Mouse (Mus musculus): ENCODE measurements around the gene Hexim2.
A peak's percentile ranks its signal among the peaks of the same experiment; 100 is the strongest.

Gene Hexim2

GRCm38 (mm10) chr11:103131701-103132575 lies at the start of gene Hexim2:
Gene Hexim2 (plus strand): TSS chr11:103132429.
- no peak for DNase-seq (ENCODE audit: low read depth)

- no peak for DNase-seq (ENCODE audit: low read depth)
Measured at GRCm38 (mm10) chr11:103093306-103093705, 38.9 kb upstream of the Hexim2 start.

- peak; percentile 52 for DNase-seq (ENCODE audit: low read depth)
Measured at GRCm38 (mm10) chr11:103093862-103094833, 38.1 kb upstream of the Hexim2 start.

- no peak for DNase-seq (ENCODE audit: low read depth)
Measured at GRCm38 (mm10) chr11:103095107-103095670, 37.0 kb upstream of the Hexim2 start.

- no peak for DNase-seq (ENCODE audit: low read depth)
Measured at GRCm38 (mm10) chr11:103095801-103096200, 36.4 kb upstream of the Hexim2 start.

GRCm38 (mm10) chr11:103096979-103097894 lies 35.0 kb upstream of the Hexim2 start:
- DNase-seq (ENCODE audit: low read depth): no peak

- DNase-seq (ENCODE audit: low read depth): no peak
Measured at GRCm38 (mm10) chr11:103098531-103099190, 33.6 kb upstream of the Hexim2 start.

- DNase-seq (ENCODE audit: low read depth): no peak
Measured at GRCm38 (mm10) chr11:103099352-103099940, 32.8 kb upstream of the Hexim2 start.

- no peak for DNase-seq (ENCODE audit: low read depth)
Measured at GRCm38 (mm10) chr11:103100361-103100760, 31.9 kb upstream of the Hexim2 start.

- no peak for DNase-seq (ENCODE audit: low read depth)
Measured at GRCm38 (mm10) chr11:103101481-103101865, 30.8 kb upstream of the Hexim2 start, which contains the start of the genes Plcd3 and Acbd4. Gene Plcd3 (minus strand): TSS chr11:103101658. Gene Acbd4 (plus strand): TSS chr11:103101682.

GRCm38 (mm10) chr11:103101866-103102501 lies 30.2 kb upstream of the Hexim2 start:
- no peak for DNase-seq (ENCODE audit: low read depth)

GRCm38 (mm10) chr11:103102725-103103349 lies 29.4 kb upstream of the Hexim2 start:
- DNase-seq (ENCODE audit: low read depth): peak; percentile 95

GRCm38 (mm10) chr11:103103621-103104020 lies 28.6 kb upstream of the Hexim2 start:
- DNase-seq (ENCODE audit: low read depth): no peak

- no peak for DNase-seq (ENCODE audit: low read depth)
Measured at GRCm38 (mm10) chr11:103104469-103104868, 27.8 kb upstream of the Hexim2 start.

GRCm38 (mm10) chr11:103105180-103105725 lies 27.0 kb upstream of the Hexim2 start:
- DNase-seq (ENCODE audit: low read depth): no peak

- no peak for DNase-seq (ENCODE audit: low read depth)
Measured at GRCm38 (mm10) chr11:103105810-103106209, 26.4 kb upstream of the Hexim2 start.

GRCm38 (mm10) chr11:103106386-103106785 lies 25.8 kb upstream of the Hexim2 start:
- DNase-seq (ENCODE audit: low read depth): no peak

GRCm38 (mm10) chr11:103111301-103111700 lies 20.9 kb upstream of the Hexim2 start:
- no peak for DNase-seq (ENCODE audit: low read depth)
